Mouse (Mus musculus): Measurements from ENCODE around the gene Dnajb4.
A peak's percentile ranks its signal among the peaks of the same experiment; 100 is the strongest.
"Not testable (repeated sequence)": the region's sequence is repeated elsewhere in the genome, so short reads cannot be mapped to it uniquely, and the experiment has no call there.

Gene Dnajb4

DNA sequence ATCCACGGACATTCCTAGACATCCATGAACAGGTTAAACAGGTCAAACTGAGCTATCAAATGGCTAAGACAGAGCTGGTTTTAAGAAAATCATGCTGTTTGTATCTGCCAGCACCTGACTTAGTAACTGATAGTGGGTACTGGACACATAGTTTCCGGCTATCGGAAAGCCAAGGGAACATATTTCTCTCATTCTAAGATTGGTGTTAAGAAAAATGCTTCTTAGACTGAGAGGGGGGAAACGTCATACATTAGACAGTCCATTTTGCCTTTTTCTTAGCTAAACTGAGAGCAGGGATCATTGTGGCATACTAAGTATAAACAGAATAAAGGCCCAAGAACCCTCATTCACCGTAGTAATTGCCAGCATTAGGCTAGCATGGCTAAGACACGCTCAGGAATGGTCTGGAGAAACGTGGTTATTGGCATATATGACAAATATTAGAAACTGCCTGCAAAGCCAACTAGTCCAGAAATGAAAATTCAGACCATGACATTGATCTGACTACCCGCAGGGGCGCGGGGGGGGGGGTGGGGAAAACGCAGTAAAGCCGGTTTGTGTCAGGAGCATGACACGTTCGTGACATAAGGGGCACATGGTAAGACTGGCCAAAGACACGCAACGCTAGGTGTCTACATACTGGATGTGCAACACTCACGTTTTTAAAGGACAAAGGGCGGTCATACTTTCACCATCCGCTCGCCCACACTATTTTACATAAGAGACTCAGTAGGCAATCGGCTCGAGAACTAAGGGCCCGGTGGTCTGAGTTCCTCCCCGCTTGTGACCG lies 730 bp downstream of the Dnajb4 start:
- ATAC-seq (ENCODE audit: insufficient number of reproducible peaks, low FRiP score, low TSS enrichment) = no peak; the same call in 1 of the 2 replicates

DNA sequence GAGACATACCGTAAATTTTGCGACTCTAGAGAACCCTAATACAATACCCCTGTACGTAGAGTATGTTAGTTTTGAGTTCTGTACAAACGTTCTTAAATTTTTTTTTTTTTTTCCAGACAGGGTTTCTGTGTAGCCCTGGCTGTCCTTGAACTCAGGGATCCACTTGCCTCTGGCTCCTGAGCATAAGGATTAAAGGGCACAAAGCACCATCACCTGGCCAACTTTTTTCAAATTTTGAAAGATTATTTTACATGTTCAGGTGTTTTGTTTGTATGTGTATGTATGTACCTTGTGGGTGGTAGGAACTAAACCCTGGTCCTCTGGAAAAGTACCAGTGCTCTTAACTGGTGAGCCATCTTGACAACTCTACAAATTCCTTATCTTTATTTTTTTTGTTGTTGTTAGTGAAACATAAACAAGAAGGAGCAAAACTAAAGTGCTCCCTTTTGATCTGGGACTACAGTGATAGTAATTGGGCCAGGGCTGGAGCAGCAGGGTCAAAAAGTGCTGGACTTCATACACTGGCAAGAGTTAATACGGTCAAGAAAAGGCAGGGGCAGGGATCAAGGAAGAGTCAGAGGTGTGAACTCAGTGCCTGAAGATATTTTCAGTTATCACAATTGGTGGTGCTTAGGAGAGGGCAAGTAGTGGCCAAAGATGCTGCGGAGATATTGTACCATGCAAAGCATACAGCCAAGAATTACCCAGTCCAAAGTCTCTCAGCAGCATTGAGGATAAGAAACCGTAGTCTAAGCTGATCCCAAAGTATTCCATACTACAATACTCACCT lies 1.8 kb downstream of the Dnajb4 start:
- no peak for ATAC-seq (ENCODE audit: insufficient number of reproducible peaks, low FRiP score, low TSS enrichment)

DNA sequence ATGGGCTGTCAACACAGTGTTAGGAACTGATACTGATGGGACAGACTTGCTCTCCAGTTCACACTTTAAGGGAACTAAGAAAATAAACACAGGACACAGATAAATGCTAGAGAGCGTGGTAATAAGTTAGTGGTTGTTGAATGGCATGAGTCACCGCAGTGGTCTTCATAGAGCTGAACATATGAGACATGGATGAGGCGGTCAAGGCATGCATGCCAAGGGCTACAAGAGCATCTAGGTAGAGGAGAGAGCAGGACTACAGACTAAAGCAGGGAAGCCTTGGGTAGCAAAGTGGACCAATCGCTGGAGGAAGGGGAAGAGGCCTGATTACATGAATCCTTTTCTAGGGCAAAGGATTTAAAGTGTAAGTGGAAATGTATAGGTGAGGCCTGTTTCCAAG lies 2.9 kb downstream of the Dnajb4 start:
- ATAC-seq (ENCODE audit: insufficient number of reproducible peaks, low FRiP score, low TSS enrichment) = no peak

DNA sequence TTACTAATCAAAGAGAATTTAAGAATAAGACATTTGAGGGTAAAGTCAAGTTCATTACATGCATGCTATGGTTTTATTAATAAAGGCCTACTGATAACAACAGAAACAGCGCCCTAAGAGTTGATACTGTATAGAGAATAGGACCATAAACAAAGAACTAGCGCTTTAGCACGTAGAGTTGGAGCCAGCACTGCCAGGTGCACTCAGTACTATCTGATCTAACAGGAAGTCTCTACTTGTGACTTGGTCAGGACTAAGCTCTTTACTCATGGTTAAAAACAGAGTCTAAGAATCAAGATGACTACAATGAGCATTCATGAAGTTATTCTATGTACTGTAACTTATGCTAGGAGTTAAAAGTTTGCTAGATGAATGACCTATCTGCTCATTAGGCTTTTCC lies 5.5 kb downstream of the Dnajb4 start:
- ATAC-seq (ENCODE audit: insufficient number of reproducible peaks, low FRiP score, low TSS enrichment) = no peak

DNA sequence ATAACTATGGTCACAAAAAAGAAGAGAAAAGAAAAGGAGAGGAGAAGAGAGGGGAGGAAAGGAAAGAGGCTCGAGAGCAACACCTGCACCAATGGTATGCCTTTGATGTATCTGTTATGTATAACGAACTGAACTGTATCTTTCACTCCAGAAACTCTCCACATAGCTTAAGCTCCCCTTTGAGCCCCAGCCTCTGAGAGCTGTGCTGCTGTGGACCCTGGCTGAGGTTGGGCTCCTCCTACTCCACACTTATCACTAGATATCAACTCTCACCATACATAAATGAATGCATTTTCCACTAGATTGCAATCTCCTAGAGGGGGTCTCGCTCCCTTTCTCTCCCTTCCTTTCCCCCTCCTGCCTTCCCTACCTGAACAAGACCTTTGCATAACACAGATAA lies 6.1 kb downstream of the Dnajb4 start:
- no peak for ATAC-seq (ENCODE audit: insufficient number of reproducible peaks, low FRiP score, low TSS enrichment)

DNA sequence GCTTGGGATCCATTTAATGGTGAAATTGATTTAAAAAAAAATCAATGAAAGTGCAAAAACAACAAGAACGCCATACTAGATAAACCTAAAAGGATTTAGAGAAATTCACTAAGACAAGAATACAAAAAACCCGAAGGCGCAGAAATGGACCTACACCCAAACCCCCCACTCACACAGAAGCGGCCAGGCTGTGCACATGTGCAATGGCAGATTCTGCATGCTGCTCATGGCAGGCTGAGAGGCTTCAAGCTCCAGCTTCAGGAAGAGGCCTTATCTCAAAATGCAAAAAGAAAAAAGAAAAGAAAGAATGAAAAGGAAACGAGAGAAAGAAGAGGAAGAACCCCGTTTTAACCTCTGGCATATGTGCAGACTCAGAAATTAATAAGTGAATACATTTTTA lies 6.7 kb downstream of the Dnajb4 start:
- no peak for ATAC-seq (ENCODE audit: insufficient number of reproducible peaks, low FRiP score, low TSS enrichment)

DNA sequence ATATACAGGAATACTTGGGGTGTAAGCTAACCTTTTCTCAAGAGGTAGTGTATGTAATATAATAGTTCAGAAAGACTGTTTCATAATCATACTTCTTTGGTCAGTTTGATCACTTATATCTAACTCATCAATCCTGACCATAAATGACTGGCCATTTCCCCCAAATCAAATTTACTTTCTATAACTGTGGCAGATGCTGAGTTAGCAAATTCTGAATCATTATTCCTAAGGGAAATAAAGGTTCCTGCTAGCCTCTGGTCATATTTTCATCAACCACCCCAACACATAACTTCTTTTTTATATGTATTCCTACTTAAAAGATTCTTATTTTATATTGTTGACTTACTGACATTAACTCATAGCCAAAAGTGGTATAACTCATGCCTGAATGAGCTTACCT lies 7.2 kb downstream of the Dnajb4 start:
- no peak for ATAC-seq (ENCODE audit: insufficient number of reproducible peaks, low FRiP score, low TSS enrichment)

DNA sequence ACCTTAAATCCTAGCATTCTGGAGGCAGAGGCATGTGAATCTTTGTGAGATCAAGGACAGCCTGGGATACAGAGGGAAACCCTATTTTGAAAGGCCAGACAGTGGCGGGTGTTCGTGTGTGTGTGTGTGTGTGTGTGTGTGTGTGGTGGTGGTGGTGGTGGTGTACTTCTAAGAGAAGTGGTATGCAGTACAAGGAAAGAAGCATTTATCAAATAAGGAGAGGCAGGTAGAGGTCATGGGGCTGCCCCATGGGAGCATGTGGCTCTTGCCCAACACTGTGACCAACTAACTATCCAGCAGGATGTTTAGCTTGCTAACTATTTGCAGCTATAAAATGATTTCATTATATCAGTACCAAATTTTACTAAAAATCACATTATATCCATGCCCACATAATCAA lies 8.5 kb downstream of the Dnajb4 start:
- no peak for ATAC-seq (ENCODE audit: insufficient number of reproducible peaks, low FRiP score, low TSS enrichment)

DNA sequence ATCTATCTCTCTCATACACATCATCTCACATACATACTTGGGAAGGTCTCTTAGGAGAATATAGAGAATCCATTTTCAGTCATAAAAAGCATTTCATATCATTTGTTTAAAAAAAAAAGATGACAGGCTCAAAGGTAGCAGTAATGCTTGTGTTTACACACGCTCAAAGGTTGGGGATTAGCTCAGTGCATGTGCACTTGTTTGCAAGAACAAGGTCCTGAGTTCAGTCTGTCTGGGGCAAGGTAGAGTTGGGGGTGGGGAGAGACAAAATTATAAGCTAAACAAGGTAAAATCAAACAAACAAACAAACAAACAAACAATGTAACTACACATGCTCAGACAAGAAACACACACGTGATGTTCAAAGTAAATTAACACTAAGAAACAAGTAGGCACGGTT lies 8.9 kb downstream of the Dnajb4 start:
- no peak for ATAC-seq (ENCODE audit: insufficient number of reproducible peaks, low FRiP score, low TSS enrichment)

DNA sequence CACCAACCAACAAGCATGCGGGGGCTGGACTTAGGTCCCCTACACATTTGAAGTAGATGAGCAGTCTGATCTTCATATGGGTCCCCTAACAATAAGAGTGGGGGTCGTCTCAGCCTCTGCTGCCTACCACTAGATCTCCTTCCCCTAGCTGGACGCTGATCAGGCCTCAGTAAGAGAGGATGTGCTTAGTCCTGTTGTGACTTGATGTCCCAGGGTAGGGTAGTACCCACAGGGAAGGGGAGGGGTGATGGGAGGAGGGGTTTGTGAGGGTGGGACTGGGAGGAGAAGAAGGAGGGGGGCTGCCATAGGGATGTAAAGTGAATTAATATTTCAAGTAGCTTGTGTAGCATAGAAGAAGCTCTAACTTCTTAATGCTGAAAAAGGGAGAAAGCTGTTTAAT lies 11.0 kb downstream of the Dnajb4 start:
- no peak for ATAC-seq (ENCODE audit: insufficient number of reproducible peaks, low FRiP score, low TSS enrichment)

DNA sequence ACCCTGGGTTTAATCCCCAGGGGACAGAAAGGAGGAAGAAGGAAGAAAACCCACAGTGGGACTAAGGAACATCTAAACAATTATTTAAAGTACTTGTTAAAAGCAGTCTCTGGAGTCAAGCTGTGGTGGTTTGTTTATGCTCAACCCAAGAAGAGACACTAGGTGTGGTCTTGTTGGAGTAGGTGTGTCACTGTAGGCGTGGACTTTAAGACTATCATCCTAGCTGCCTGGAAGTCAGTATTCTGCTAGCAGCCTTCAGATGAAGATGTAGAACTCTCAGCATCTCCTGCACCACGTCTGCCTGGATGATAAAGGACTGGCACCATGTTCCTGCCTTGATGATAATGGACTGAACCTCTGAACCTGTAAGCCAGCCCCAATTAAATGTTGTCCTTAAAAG lies 12.9 kb downstream of the Dnajb4 start:
- not testable (repeated sequence) for ATAC-seq (ENCODE audit: insufficient number of reproducible peaks, low FRiP score, low TSS enrichment)

DNA sequence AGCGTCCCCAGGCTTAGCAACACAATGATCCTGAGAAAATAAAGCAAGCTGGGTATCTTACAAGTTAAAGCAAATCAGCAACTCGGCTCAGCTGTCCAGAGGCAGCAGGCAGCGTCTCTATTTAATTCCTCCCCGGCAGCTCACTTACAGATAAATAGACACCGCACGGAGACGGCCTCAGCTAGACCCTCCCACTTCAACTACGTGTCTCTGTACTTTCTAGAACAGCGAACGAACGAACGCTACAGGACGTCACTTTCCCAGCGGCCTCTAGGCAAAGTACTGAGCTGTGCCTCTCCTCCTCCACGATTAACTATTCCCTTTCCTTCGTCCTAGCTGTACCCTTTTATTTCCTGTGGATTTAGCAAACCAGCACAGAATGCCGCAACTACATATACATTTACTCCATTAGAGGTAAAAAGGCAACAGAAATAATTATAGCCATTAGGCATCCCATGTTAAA lies 16.4 kb downstream of the Dnajb4 start:
- peak; percentile 98 for ATAC-seq (ENCODE audit: insufficient number of reproducible peaks, low FRiP score, low TSS enrichment)

DNA sequence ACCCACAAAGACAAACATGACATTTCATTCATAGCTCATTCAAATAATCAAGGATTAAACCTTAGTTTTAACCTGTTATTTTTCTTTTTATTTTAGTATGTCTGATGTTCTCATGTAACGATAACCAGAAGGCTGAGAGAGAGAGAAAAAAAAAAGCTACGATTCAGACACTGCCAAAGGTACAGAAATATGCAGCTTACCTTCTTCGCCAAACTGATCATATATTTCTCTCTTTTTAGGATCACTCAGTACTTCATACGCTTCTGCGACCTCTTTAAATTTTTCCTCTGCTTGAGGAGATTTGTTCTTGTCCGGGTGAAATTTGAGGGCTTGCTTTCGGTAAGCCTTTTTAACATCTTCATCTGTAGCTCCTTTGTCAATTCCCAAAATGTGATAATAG lies 16.9 kb downstream of the Dnajb4 start:
- ATAC-seq (ENCODE audit: insufficient number of reproducible peaks, low FRiP score, low TSS enrichment) = no peak

DNA sequence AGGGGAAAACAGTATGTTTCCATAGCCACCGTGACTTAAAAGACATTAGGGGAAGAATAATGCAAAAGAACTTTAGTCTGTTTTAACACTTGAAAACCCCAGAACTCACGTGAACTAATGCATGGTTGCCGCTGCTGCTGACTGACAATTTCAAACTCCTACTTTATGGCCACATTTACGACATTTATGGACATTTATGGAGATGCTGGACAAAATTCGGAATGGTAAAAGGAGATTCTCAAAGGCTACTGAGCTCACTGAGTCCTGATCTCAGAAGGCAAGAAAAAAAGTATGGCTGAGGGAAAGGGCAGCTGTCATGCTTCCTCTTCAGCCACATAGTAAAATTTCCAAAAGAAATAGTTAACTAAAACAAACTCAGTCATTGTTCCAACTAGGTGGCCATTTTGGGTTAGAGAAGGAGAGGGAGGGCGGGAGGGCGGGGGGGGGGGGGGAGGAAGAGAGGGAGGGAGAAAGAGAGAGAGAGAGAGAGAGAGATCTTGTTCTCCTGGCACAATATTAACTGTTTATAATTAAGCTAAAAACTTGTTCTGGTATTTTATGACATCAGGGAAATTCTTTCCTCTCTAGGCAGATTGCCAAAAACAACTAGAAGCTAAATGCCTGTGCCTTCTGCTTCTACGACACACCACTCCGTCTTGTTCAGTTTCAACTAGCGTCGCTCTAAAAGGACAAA lies 17.7 kb downstream of the Dnajb4 start:
- no peak for ATAC-seq (ENCODE audit: insufficient number of reproducible peaks, low FRiP score, low TSS enrichment)

DNA sequence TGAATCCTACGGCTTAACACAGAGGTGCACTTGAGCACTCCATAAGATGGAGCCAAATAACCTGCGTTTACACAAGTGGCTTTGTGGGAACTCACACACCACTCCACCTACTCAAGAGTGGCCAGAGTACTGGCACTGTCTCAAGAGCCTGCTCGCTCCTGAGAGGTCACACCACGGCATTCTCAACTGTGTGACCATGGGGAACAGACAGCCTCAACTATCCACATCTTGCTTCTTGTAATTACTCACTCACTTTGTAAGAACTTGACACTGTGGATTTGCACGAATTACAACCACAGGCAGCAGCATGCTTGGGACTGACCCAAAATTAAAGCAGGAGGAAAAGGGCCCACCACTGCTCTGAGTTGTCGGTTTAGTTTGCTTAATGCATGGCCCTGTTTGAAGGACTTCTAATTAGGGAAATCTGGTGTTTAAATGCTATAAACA lies 18.3 kb downstream of the Dnajb4 start:
- peak; percentile 17; the same call in 1 of the 2 replicates for ATAC-seq (ENCODE audit: insufficient number of reproducible peaks, low FRiP score, low TSS enrichment)

DNA sequence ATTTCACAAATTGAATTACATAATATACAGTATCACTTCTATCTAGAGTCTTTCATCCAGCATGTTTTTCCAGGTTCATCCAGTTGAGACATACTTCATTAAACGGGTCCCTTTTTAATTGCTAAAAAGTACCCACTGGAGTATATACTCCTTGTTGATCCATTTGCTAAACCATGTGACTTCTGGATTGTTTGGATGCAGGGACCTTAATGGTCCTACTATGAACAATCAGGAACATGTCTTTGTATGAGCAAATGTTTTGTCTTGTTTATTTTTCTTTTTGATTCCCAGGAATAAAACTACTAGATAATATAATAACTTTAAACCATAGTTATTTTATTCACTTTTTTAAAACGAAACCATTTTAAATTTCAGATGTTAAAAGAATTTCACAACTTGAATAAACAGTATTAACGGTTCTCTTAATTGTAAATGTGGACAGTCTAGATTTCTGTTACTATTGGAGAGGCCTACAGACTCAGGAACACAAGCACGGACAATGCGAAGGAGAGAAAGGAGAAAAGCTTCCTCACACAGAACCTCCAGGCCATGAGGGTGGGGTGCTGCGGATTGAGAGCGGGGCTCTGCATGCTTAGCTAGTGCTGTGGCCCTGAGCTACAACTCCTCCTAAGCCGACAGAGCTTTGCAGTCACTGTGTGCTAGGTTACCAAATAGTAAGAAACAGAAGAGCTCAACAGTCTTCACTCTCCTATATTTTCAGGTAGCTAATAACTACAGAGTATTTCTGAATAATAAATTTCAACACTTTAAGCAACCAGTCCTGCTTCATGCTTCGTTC lies 19.2 kb downstream of the Dnajb4 start:
- no peak for ATAC-seq (ENCODE audit: insufficient number of reproducible peaks, low FRiP score, low TSS enrichment)

DNA sequence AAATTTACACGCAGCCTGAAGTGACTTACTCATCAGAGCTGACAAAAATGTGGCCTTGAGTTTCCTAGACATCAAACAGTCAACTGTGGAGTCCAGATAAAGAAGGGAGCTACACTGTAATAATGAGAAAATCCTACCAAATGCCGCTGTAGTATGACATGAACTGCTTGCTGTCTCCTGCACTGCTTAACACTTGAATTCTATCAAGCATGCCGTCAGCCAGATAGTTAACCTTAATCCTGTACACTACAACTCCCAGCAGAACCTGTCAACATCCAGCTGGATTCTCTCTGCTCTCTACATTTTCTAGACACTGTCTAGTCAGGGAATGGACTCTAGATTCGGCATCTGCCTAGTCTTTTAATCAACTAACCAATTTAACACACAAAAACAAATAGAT lies 20.8 kb downstream of the Dnajb4 start:
- ATAC-seq (ENCODE audit: insufficient number of reproducible peaks, low FRiP score, low TSS enrichment) = no peak

DNA sequence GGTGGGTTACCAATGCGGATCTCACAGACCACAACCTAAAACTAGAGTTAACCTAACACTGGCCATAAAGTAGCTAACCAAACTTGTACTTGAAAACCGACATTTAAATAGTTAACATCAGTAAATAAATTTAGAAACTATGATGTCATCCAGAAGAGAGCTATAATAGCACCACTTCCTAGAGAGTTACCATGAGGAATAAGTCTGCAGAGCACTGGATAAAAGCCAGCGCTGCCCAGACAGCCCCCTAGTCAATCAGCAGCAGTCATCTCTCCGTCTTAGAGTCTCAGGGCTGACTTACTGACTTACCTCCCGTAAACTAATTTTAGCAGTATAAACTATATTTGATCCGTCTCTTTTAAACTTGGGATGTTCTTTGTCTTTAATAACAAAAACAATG lies 24.0 kb downstream of the Dnajb4 start:
- ATAC-seq (ENCODE audit: insufficient number of reproducible peaks, low FRiP score, low TSS enrichment) = no peak

DNA sequence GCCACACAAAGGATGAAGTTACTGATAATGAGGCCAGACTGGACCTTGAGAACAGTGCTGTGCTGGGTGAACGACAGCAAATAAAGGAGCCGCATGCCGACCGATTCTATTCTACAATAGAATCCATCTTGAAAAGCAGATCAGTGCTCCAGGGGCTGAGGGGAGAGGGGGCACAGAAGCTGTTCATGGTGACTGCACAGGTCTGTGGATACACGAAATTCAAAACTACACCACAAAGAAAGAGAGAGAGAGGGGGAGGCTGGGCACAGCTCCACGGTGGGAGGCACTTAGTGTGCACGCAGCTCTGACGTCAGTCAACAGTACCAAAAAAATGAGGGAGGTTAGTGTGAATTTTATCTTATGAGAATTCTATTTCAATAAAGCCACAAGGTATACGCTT lies 26.6 kb downstream of the Dnajb4 start:
- ATAC-seq (ENCODE audit: insufficient number of reproducible peaks, low FRiP score, low TSS enrichment) = no peak

DNA sequence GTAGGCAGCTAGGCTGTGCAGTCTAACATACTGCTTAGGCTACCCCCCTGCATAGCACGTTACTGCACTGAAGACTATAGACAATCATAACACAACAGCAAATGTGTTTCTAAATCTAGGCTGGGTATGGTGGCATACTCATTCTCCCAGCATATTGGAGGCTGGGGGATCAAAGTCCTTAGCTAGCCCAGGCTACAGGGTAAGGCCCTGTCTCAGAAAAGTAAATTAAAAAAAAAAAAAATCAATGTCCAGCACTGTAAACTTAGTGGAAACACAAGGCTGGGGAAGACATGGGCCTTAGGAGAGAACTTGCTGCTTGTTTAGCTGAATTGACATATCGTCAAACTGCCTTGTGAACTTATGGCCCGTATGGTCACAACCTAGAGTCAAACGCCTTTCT lies 29.5 kb downstream of the Dnajb4 start:
- ATAC-seq (ENCODE audit: insufficient number of reproducible peaks, low FRiP score, low TSS enrichment) = no peak
